Mouse (Mus musculus) liver, embryonic 12.5 days (tissue): ENCODE data around the gene Lpcat2b. TPM values are rescaled to one million over a fixed set of nuclear protein-coding genes. Genes with fewer than 3 reads are reported as not detected.
A peak's percentile ranks its signal among the peaks of the same experiment; 100 is the strongest.
"Not testable (repeated sequence)": the region's sequence is repeated elsewhere in the genome, so short reads cannot be mapped to it uniquely, and the experiment has no call there.

Experiments used
- ATAC-seq: fragments of 200-750 bp; cut with Nextera tagmentation; 2 replicates; pipeline ENCODE4 v1.8.0; 2017; ENCODE audit warnings: moderate number of reproducible peaks, mild to moderate bottlenecking, moderate library complexity
- H3K27ac ChIP-seq: fragments of 300-500 bp; sonication (generic); 2 replicates; pipeline ENCODE4 v1.5.1; 2016; ENCODE audit warnings: mild to moderate bottlenecking
- H3K27me3 ChIP-seq: fragments of 300-500 bp; sonication (generic); replicated peaks from 2 replicates; pipeline ENCODE4 v1.6.1; 2016; ENCODE audit warnings: mild to moderate bottlenecking, moderate library complexity
- H3K36me3 ChIP-seq: fragments of 300-500 bp; sonication (generic); 2 replicates; pipeline ENCODE4 v1.6.1; 2016; ENCODE audit warnings: mild to moderate bottlenecking, moderate library complexity
- H3K4me1 ChIP-seq: fragments of 300-500 bp; sonication (generic); 2 replicates; pipeline ENCODE4 v1.6.1; 2016
- H3K4me2 ChIP-seq: fragments of 300-500 bp; sonication (generic); 2 replicates; pipeline ENCODE4 v1.6.1; 2016; ENCODE audit warnings: mild to moderate bottlenecking, moderate library complexity
- H3K4me3 ChIP-seq: fragments of 300-500 bp; sonication (generic); 2 replicates; pipeline ENCODE4 v1.5.1; 2016; ENCODE audit warnings: mild to moderate bottlenecking, moderate library complexity
- H3K9ac ChIP-seq: fragments of 300-500 bp; sonication (generic); 2 replicates; pipeline ENCODE4 v1.6.1; 2016; ENCODE audit warnings: mild to moderate bottlenecking, moderate library complexity
- H3K9me3 ChIP-seq: fragments of 300-500 bp; sonication (generic); replicated peaks from 2 replicates; pipeline ENCODE4 v1.6.1; 2016; ENCODE audit warnings: mild to moderate bottlenecking, moderate library complexity
- WGBS: fragments of 180-500 bp; shearing (Covaris S2); methylation state at CpG from one replicate; pipeline ENCODE4 v1.1.7; 2016; ENCODE audit not compliant: insufficient replicate concordance; 5-methylcytosine and 5-hydroxymethylcytosine counted together
- polyA plus RNA-seq: library from polyadenylated mRNA; unstranded; fragments of >200 nt; fragmentation: Nextera tagmentation; extraction: Ambion mirVana; gene quantifications from 2 replicates; pipeline ENCODE4 v1.2.1, GENCODE M21; 2016

Lpcat2b gene
- polyA plus RNA-seq, result not detected in 2 replicates

- WGBS, result 52% methylated on average over 3 of the region's 3 CpGs
- H3K27me3 ChIP-seq, result peaks cover 27% of the 10 kb centered on the region
- no peak within 1 kb of the TSS for H3K9ac ChIP-seq
- no peak within 1 kb of the TSS for H3K27ac ChIP-seq
- no peak for ATAC-seq
- H3K4me2 ChIP-seq, result no peak within 1 kb of the TSS
- H3K9me3 ChIP-seq, result no peaks in the 10 kb centered on the region
- peaks cover 9% of the 10 kb centered on the region for H3K4me1 ChIP-seq
- no peaks in the 10 kb centered on the region for H3K36me3 ChIP-seq
- H3K4me3 ChIP-seq, result no peak within 1 kb of the TSS
These were observed at the start of gene Lpcat2b for GRCm38 (mm10) chr5:107431249-107431648. Gene Lpcat2b (plus strand): TSS chr5:107431549.

GRCm38 (mm10) chr5:107386448-107386847, 44.9 kb upstream of the Lpcat2b start:
- not testable (repeated sequence) for H3K9me3 ChIP-seq, H3K4me3 ChIP-seq, H3K4me2 ChIP-seq, H3K4me1 ChIP-seq, H3K27ac ChIP-seq, ATAC-seq, H3K9ac ChIP-seq, H3K27me3 ChIP-seq, H3K36me3 ChIP-seq

- H3K4me3 ChIP-seq, result no peak overlapping the region
- no peaks in the 10 kb centered on the region for H3K4me1 ChIP-seq
- H3K27me3 ChIP-seq, result no peaks in the 10 kb centered on the region; the same call in 1 of the 2 replicates
- H3K4me2 ChIP-seq, result no peak overlapping the region
- no peaks in the 10 kb centered on the region for H3K9me3 ChIP-seq
- no peak for ATAC-seq
- H3K27ac ChIP-seq, result no peak overlapping the region
- WGBS, result 64% methylated on average over 1 of the region's 1 CpGs
- H3K9ac ChIP-seq, result no peak overlapping the region
- H3K36me3 ChIP-seq, result no peaks in the 10 kb centered on the region
These were observed 43.6 kb upstream of the Lpcat2b start for GRCm38 (mm10) chr5:107387788-107388187.

- H3K4me3 ChIP-seq, result no peak overlapping the region
- ATAC-seq, result no peak
- H3K9me3 ChIP-seq, result no peaks in the 10 kb centered on the region
- no peak overlapping the region for H3K4me2 ChIP-seq
- no peak overlapping the region for H3K27ac ChIP-seq
- 75% methylated on average over 2 of the region's 2 CpGs for WGBS
- peaks cover 2% of the 10 kb centered on the region; the same call in 1 of the 2 replicates for H3K27me3 ChIP-seq
- no peaks in the 10 kb centered on the region for H3K36me3 ChIP-seq
- H3K4me1 ChIP-seq, result no peaks in the 10 kb centered on the region
- H3K9ac ChIP-seq, result no peak overlapping the region
These were observed 42.0 kb upstream of the Lpcat2b start for GRCm38 (mm10) chr5:107389373-107389772.

GRCm38 (mm10) chr5:107394437-107394836, 36.9 kb upstream of the Lpcat2b start:
- Histone ChIP-seq H3K27ac (no peak overlapping the region), H3K4me2 (no peak overlapping the region), H3K9ac (no peak overlapping the region), H3K4me1 (no peaks in the 10 kb centered on the region), H3K36me3 (no peaks in the 10 kb centered on the region), H3K4me3 (no peak overlapping the region), H3K27me3 (peaks cover 7% of the 10 kb centered on the region), H3K9me3 (no peaks in the 10 kb centered on the region)
- ATAC-seq, result no peak
- 39% methylated on average over 2 of the region's 2 CpGs for WGBS

GRCm38 (mm10) chr5:107402436-107402835, 28.9 kb upstream of the Lpcat2b start, which contains the start of gene Ephx4:
Gene Ephx4 (plus strand): TSS chr5:107402736.
- peaks cover 15% of the 10 kb centered on the region for H3K4me1 ChIP-seq
- H3K9me3 ChIP-seq, result no peaks in the 10 kb centered on the region
- peak within 1 kb of the TSS; percentile 81 for H3K4me2 ChIP-seq
- peak within 1 kb of the TSS; percentile 30; the same call in 1 of the 2 replicates for H3K9ac ChIP-seq
- peak within 1 kb of the TSS; percentile 57 for H3K4me3 ChIP-seq
- no peak for ATAC-seq
- 24% methylated on average over 5 of the region's 5 CpGs for WGBS
- H3K36me3 ChIP-seq, result no peaks in the 10 kb centered on the region
- H3K27ac ChIP-seq, result no peak within 1 kb of the TSS
- H3K27me3 ChIP-seq, result peaks cover 58% of the 10 kb centered on the region

- peak overlapping the region; percentile 57 for H3K4me3 ChIP-seq
- WGBS, result under 1% methylated on average over 63 of the region's 80 CpGs
- peaks cover 58% of the 10 kb centered on the region for H3K27me3 ChIP-seq
- peak overlapping the region; percentile 81 for H3K4me2 ChIP-seq
- ATAC-seq, result peak; percentile 21; the same call in 1 of the 2 replicates
- H3K4me1 ChIP-seq, result peaks cover 15% of the 10 kb centered on the region
- H3K9me3 ChIP-seq, result no peaks in the 10 kb centered on the region
- H3K36me3 ChIP-seq, result no peaks in the 10 kb centered on the region
- H3K9ac ChIP-seq, result peak overlapping the region; percentile 30; the same call in 1 of the 2 replicates
- H3K27ac ChIP-seq, result no peak overlapping the region
These were observed 28.1 kb upstream of the Lpcat2b start for GRCm38 (mm10) chr5:107403011-107403946.

- H3K9me3 ChIP-seq, result no peaks in the 10 kb centered on the region
- H3K4me1 ChIP-seq, result peaks cover 15% of the 10 kb centered on the region
- no peak overlapping the region for H3K27ac ChIP-seq
- peak overlapping the region; percentile 81 for H3K4me2 ChIP-seq
- WGBS, result 26% methylated on average over 12 of the region's 12 CpGs
- H3K4me3 ChIP-seq, result peak overlapping the region; percentile 57
- H3K27me3 ChIP-seq, result peaks cover 61% of the 10 kb centered on the region
- H3K36me3 ChIP-seq, result no peaks in the 10 kb centered on the region
- no peak for ATAC-seq
- H3K9ac ChIP-seq, result no peak overlapping the region
These were observed 27.2 kb upstream of the Lpcat2b start for GRCm38 (mm10) chr5:107403947-107404684.

- 74% methylated on average over 4 of the region's 4 CpGs for WGBS
- no peaks in the 10 kb centered on the region for H3K36me3 ChIP-seq
- H3K9me3 ChIP-seq, result no peaks in the 10 kb centered on the region
- no peak for ATAC-seq
- H3K4me1 ChIP-seq, result peaks cover 15% of the 10 kb centered on the region
- H3K9ac ChIP-seq, result no peak overlapping the region
- H3K27me3 ChIP-seq, result peaks cover 64% of the 10 kb centered on the region
- no peak overlapping the region for H3K4me2 ChIP-seq
- H3K27ac ChIP-seq, result no peak overlapping the region
- no peak overlapping the region for H3K4me3 ChIP-seq
These were observed 26.0 kb upstream of the Lpcat2b start for GRCm38 (mm10) chr5:107405361-107405760.

GRCm38 (mm10) chr5:107410305-107410704, 21.0 kb upstream of the Lpcat2b start:
- Histone ChIP-seq H3K4me3 (no peak overlapping the region), H3K27ac (no peak overlapping the region), H3K9ac (no peak overlapping the region; the same call in 1 of the 2 replicates), H3K36me3 (no peaks in the 10 kb centered on the region), H3K4me2 (no peak overlapping the region), H3K9me3 (no peaks in the 10 kb centered on the region), H3K27me3 (peaks cover 20% of the 10 kb centered on the region), H3K4me1 (no peaks in the 10 kb centered on the region)
- no peak for ATAC-seq
- WGBS, result 76% methylated on average over 1 of the region's 1 CpGs

- H3K27me3 ChIP-seq, result peaks cover 14% of the 10 kb centered on the region
- ATAC-seq, result no peak
- H3K9me3 ChIP-seq, result no peaks in the 10 kb centered on the region
- 61% methylated on average over 4 of the region's 4 CpGs for WGBS
- no peaks in the 10 kb centered on the region for H3K4me1 ChIP-seq
- H3K36me3 ChIP-seq, result no peaks in the 10 kb centered on the region
- H3K4me3 ChIP-seq, result no peak overlapping the region
- no peak overlapping the region for H3K9ac ChIP-seq
- H3K4me2 ChIP-seq, result no peak overlapping the region
- no peak overlapping the region for H3K27ac ChIP-seq
These were observed 20.0 kb upstream of the Lpcat2b start for GRCm38 (mm10) chr5:107411326-107411725.

- Histone ChIP-seq H3K4me3 (no peak overlapping the region), H3K27ac (no peak overlapping the region), H3K9me3 (no peaks in the 10 kb centered on the region), H3K9ac (no peak overlapping the region), H3K4me2 (no peak overlapping the region), H3K4me1 (no peaks in the 10 kb centered on the region), H3K27me3 (peaks cover 9% of the 10 kb centered on the region; the same call in 1 of the 2 replicates), H3K36me3 (no peaks in the 10 kb centered on the region)
- WGBS, result 65% methylated on average over 2 of the region's 2 CpGs
- ATAC-seq, result no peak
These were observed 19.1 kb upstream of the Lpcat2b start for GRCm38 (mm10) chr5:107412285-107412684.
